Mouse (Mus musculus) natural killer cell, adult 2 months (primary cell): ENCODE measurements at regions not wholly inside any gene's neighbourhood (a gene's known extent, or its start where the extent isn't known, plus 50 kb on each side); places are given as distances from the start of the nearest gene placed in this dataset.

ENCODE experiments used
- DNase-seq, 2 experiments: peaks; one replicate each; pipeline ENCODE4 v3.0.0; 2022; ENCODE audit warnings: low spot score in 2 of 2

DNA sequence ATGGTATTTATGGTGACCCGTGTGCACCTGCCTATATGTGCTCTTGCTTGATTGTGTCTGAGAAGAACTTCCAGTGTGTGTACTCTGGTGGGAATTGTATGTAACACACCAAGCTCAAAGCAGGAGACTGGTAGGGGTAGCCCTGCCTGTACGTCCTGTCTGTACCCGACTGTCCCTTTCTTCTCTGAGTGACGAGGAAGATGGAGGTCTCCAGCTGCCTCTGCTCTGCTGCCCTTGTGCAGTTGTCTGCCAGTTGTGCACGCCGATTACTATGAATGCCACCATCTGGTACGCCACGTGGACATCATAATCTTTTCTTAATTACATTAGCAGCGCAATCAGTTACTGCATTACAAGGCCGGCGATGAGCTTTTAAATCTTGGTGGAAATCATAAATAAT lies 53.6 kb upstream of the Mvb12b start:
- DNase-seq, result no peak

- DNase-seq, result no peak
Measured at GRCm38 (mm10) chr2:33939836-33940235, 52.1 kb upstream of the Mvb12b start.
